Mouse (Mus musculus) liver, embryonic 11.5 days (tissue): ENCODE data around the gene Dnajb8. TPM values are rescaled to one million over a fixed set of nuclear protein-coding genes. Genes with fewer than 3 reads are reported as not detected.

Experiments
- ATAC-seq: fragments of 200-750 bp; cut with Nextera tagmentation; replicated peaks from 2 replicates; pipeline ENCODE4 v1.8.0; 2017; ENCODE audit warnings: moderate number of reproducible peaks, mild to moderate bottlenecking, moderate TSS enrichment, moderate library complexity; ENCODE audit not compliant: low FRiP score
- DNase-seq: peaks from one replicate; pipeline ENCODE4 v3.0.0-alpha.2; 2017; ENCODE audit warnings: low spot score
- H3K27ac ChIP-seq: fragments of 300-500 bp; sonication (generic); 2 replicates; pipeline ENCODE4 v1.5.1; 2014; ENCODE audit warnings: mild to moderate bottlenecking, low read depth, low read length, control low read depth
- H3K27me3 ChIP-seq: fragments of 300-500 bp; sonication (generic); replicated peaks from 2 replicates; pipeline ENCODE4 v1.6.1; 2014; ENCODE audit warnings: low read length, mixed read lengths; ENCODE audit not compliant: control insufficient read depth, insufficient read depth
- H3K36me3 ChIP-seq: fragments of 300-500 bp; sonication (generic); 2 replicates; pipeline ENCODE4 v1.6.1; 2014; ENCODE audit warnings: mild to moderate bottlenecking, low read length, moderate library complexity, mixed read lengths; ENCODE audit not compliant: control insufficient read depth, insufficient read depth
- H3K4me1 ChIP-seq: fragments of 300-500 bp; sonication (generic); replicated peaks from 2 replicates; pipeline ENCODE4 v1.6.1; 2014; ENCODE audit warnings: low read length, mixed read lengths; ENCODE audit not compliant: control insufficient read depth, insufficient read depth
- H3K4me2 ChIP-seq: fragments of 300-500 bp; sonication (generic); 2 replicates; pipeline ENCODE4 v1.6.1; 2014; ENCODE audit warnings: mild to moderate bottlenecking, control low read depth, moderate library complexity
- H3K4me3 ChIP-seq: fragments of 300-500 bp; sonication (generic); 2 replicates; pipeline ENCODE4 v1.5.1; 2014; ENCODE audit warnings: low read depth, low read length, control low read depth
- H3K9ac ChIP-seq: fragments of 300-500 bp; sonication (generic); 2 replicates; pipeline ENCODE4 v1.6.1; 2014; ENCODE audit warnings: low read depth, low read length, control low read depth
- H3K9me3 ChIP-seq: fragments of 300-500 bp; sonication (generic); 2 replicates; pipeline ENCODE4 v1.6.1; 2016; ENCODE audit warnings: low read length, inconsistent platforms, mixed read lengths; ENCODE audit not compliant: control insufficient read depth
- WGBS: fragments of 180-500 bp; shearing (Covaris S2); extraction: QIAGEN DNeasy Blood & Tissue Kit; methylation state at CpG from one replicate; pipeline ENCODE4 v1.1.7; 2014; 5-methylcytosine and 5-hydroxymethylcytosine counted together
- polyA plus RNA-seq: library from polyadenylated mRNA; unstranded; fragments of >200 nt; fragmentation: Nextera tagmentation; extraction: Ambion mirVana; gene quantifications from 2 replicates; pipeline ENCODE4 v1.2.1, GENCODE M21; 2014

The Dnajb8 gene
- polyA plus RNA-seq, 1 experiment from 2014 or later = not detected

DNA sequence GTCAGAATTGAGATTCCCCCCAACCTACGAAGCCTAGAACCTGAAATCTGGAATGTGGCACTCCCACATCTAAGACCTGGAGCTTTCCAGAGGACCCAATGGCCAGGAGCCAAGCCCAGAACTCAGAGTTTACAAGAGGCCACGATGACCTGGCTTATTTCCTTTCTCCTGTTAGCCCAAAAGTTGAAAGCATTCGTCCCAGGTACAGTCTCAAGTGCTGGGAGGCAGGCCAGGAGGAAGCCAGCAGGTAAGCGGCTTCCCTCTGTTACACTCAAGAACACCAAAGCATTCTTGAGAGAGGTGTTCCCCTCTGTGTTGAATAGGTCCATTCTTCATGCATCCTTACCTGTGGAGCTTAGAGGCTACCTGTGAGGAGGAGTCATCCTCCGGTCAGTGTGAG lies 12.6 kb upstream of the Dnajb8 start:
- ATAC-seq (no peak), DNase-seq (no peak)
- 79% methylated on average over 5 of the region's 5 CpGs for WGBS
- no peak overlapping the region for H3K4me3 ChIP-seq
- H3K9me3 ChIP-seq = no peaks in the 10 kb centered on the region
- H3K4me1 ChIP-seq = peaks cover 12% of the 10 kb centered on the region
- H3K4me2 ChIP-seq = no peak overlapping the region
- no peak overlapping the region for H3K27ac ChIP-seq
- no peak overlapping the region for H3K9ac ChIP-seq
- H3K36me3 ChIP-seq = no peaks in the 10 kb centered on the region
- H3K27me3 ChIP-seq = peaks cover 20% of the 10 kb centered on the region

- peaks cover 12% of the 10 kb centered on the region for H3K4me1 ChIP-seq
- ATAC-seq = no peak
- H3K27ac ChIP-seq = no peak overlapping the region
- H3K4me3 ChIP-seq = no peak overlapping the region
- no peak overlapping the region for H3K9ac ChIP-seq
- DNase-seq = no peak
- no peak overlapping the region for H3K4me2 ChIP-seq
- no peaks in the 10 kb centered on the region for H3K36me3 ChIP-seq
- no peaks in the 10 kb centered on the region for H3K9me3 ChIP-seq
- WGBS = 63% methylated on average over 3 of the region's 3 CpGs
- H3K27me3 ChIP-seq = peaks cover 13% of the 10 kb centered on the region
These were observed 11.9 kb upstream of the Dnajb8 start for GRCm38 (mm10) chr6:88210182-88210581.

DNA sequence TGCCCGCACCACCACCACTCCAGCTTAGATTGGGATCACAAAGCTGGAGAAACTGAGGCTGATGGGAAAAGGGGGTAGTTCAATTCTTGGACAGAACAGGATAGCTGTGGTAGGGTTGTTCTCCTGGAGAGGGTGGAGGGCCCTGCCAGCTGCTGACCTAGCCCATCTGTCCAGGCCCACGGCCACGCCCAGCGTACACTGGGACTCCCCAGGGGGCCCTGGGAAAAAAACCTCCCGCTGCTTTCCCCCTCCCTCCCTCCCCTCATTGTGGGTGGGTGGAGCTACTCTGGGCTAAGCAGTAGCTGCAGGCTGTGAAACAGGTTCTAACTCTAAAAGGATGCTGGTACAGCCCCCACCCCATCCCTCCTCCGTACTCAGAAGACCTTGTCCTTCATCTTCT lies 6.3 kb upstream of the Dnajb8 start:
- H3K36me3 ChIP-seq = no peaks in the 10 kb centered on the region
- H3K9ac ChIP-seq = no peak overlapping the region
- no peak overlapping the region for H3K4me2 ChIP-seq
- peaks cover 3% of the 10 kb centered on the region; the same call in 1 of the 2 replicates for H3K27me3 ChIP-seq
- DNase-seq (no peak), ATAC-seq (no peak)
- WGBS = 65% methylated on average over 6 of the region's 6 CpGs
- H3K4me1 ChIP-seq = peaks cover 2% of the 10 kb centered on the region; the same call in 1 of the 2 replicates
- peaks cover 3% of the 10 kb centered on the region; the same call in 1 of the 2 replicates for H3K9me3 ChIP-seq
- H3K4me3 ChIP-seq = no peak overlapping the region
- no peak overlapping the region for H3K27ac ChIP-seq

DNA sequence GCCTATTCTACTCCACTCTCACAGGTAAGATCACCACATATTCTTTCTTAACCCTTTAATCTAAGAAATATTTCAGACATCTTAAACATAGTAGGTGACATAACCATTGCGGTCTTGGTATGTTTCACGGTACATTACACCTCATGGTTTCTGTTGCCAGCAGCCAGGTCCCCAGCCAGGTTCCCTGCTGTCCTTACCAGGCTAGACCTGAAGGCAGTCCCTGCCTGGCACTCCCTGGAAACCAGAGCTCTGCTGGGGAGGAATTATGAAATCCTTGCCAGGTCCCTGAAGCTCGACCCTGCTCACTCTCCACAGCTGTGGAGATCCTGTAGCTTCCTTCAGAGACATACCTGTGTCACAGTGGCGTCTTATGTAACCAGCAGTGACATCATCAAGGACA lies 5.9 kb upstream of the Dnajb8 start:
- no peak for DNase-seq
- peaks cover 3% of the 10 kb centered on the region; the same call in 1 of the 2 replicates for H3K9me3 ChIP-seq
- no peak for ATAC-seq
- H3K27ac ChIP-seq = no peak overlapping the region
- no peak overlapping the region for H3K4me2 ChIP-seq
- H3K36me3 ChIP-seq = no peaks in the 10 kb centered on the region
- H3K4me3 ChIP-seq = no peak overlapping the region
- 81% methylated on average over 4 of the region's 4 CpGs for WGBS
- peaks cover 3% of the 10 kb centered on the region; the same call in 1 of the 2 replicates for H3K27me3 ChIP-seq
- peaks cover 2% of the 10 kb centered on the region; the same call in 1 of the 2 replicates for H3K4me1 ChIP-seq
- no peak overlapping the region for H3K9ac ChIP-seq

GRCm38 (mm10) chr6:88219094-88219493 lies 3.0 kb upstream of the Dnajb8 start:
- Histone ChIP-seq H3K4me1 (peaks cover 2% of the 10 kb centered on the region; the same call in 1 of the 2 replicates), H3K27me3 (peaks cover 3% of the 10 kb centered on the region), H3K9ac (no peak overlapping the region), H3K4me3 (no peak overlapping the region), H3K36me3 (no peaks in the 10 kb centered on the region), H3K27ac (no peak overlapping the region), H3K4me2 (no peak overlapping the region), H3K9me3 (peaks cover 3% of the 10 kb centered on the region; the same call in 1 of the 2 replicates)
- ATAC-seq (no peak), DNase-seq (no peak)
- 25% methylated on average over 4 of the region's 4 CpGs for WGBS

- Histone ChIP-seq H3K27me3 (peaks cover 37% of the 10 kb centered on the region), H3K9ac (no peak overlapping the region), H3K4me2 (no peak overlapping the region), H3K4me3 (no peak overlapping the region), H3K9me3 (no peaks in the 10 kb centered on the region), H3K27ac (no peak overlapping the region), H3K36me3 (no peaks in the 10 kb centered on the region), H3K4me1 (peaks cover 3% of the 10 kb centered on the region; the same call in 1 of the 2 replicates)
- no peak for DNase-seq
- ATAC-seq = no peak; the same call in 1 of the 2 replicates
- 17% methylated on average over 5 of the region's 5 CpGs for WGBS
These were observed 4.5 kb downstream of the Dnajb8 start for GRCm38 (mm10) chr6:88226570-88226994.

GRCm38 (mm10) chr6:88227537-88227936 lies 5.5 kb downstream of the Dnajb8 start:
- no peak overlapping the region for H3K4me2 ChIP-seq
- WGBS = 53% methylated on average over 7 of the region's 7 CpGs
- peaks cover 39% of the 10 kb centered on the region for H3K27me3 ChIP-seq
- no peaks in the 10 kb centered on the region for H3K36me3 ChIP-seq
- peaks cover 3% of the 10 kb centered on the region; the same call in 1 of the 2 replicates for H3K4me1 ChIP-seq
- no peaks in the 10 kb centered on the region for H3K9me3 ChIP-seq
- no peak overlapping the region for H3K4me3 ChIP-seq
- no peak overlapping the region for H3K27ac ChIP-seq
- ATAC-seq = no peak
- no peak overlapping the region for H3K9ac ChIP-seq
- DNase-seq = no peak

DNA sequence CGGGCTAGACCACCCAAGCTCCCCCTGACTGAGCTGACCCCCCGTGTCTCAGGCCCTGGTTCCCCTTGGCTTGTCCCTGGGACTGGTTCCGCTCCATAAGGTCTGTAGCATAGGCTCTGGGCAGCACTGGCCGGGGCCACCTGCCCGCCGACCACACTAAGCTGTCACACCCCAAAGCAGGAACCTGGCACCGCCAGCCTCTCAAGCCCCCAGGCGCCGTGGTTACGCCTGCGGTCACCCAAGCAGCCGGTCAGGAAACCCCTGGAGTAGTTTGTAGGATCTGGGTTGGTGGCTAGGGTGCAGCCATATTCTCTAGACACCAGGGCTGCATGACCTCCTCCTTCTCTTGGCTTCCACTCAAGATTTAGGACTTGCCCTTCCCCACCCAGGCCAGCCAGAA lies 7.2 kb downstream of the Dnajb8 start:
- H3K4me2 ChIP-seq = no peak overlapping the region
- H3K27ac ChIP-seq = no peak overlapping the region
- H3K36me3 ChIP-seq = no peaks in the 10 kb centered on the region
- no peak for ATAC-seq
- H3K9ac ChIP-seq = no peak overlapping the region
- H3K4me1 ChIP-seq = peaks cover 3% of the 10 kb centered on the region; the same call in 1 of the 2 replicates
- 68% methylated on average over 12 of the region's 12 CpGs for WGBS
- H3K9me3 ChIP-seq = no peaks in the 10 kb centered on the region
- peaks cover 54% of the 10 kb centered on the region for H3K27me3 ChIP-seq
- H3K4me3 ChIP-seq = no peak overlapping the region
- no peak for DNase-seq

GRCm38 (mm10) chr6:88231821-88232220 lies 9.8 kb downstream of the Dnajb8 start:
- Histone ChIP-seq H3K27me3 (peaks cover 56% of the 10 kb centered on the region), H3K9me3 (no peaks in the 10 kb centered on the region), H3K9ac (no peak overlapping the region), H3K27ac (no peak overlapping the region), H3K4me1 (peaks cover 14% of the 10 kb centered on the region; the same call in 1 of the 2 replicates), H3K4me3 (no peak overlapping the region), H3K4me2 (no peak overlapping the region), H3K36me3 (no peaks in the 10 kb centered on the region)
- no peak for ATAC-seq
- no peak for DNase-seq
- 74% methylated on average over 7 of the region's 7 CpGs for WGBS
